Mouse (Mus musculus) spleen, adult 2 months (tissue): ENCODE data around the gene Kif22. TPM values are rescaled to one million over a fixed set of nuclear protein-coding genes. Genes with fewer than 3 reads are reported as not detected.

ENCODE experiments used
- DNase-seq, 2 experiments: peaks; one replicate each; pipeline versions ENCODE4 v3.0.0 to v3.0.0-alpha.2; 2012 to 2021; ENCODE audit warnings: low spot score in 2 of 2, low read depth in 1 of 2
- H3K27ac ChIP-seq: fragments of 200-500 bp; 2 replicates; pipeline ENCODE4 v1.5.1; 2012; ENCODE audit warnings: low read length, inconsistent platforms; ENCODE audit not compliant: insufficient read depth
- H3K27me3 ChIP-seq: fragments of 200-500 bp; 2 replicates; pipeline ENCODE4 v1.6.1; 2012; ENCODE audit warnings: mild to moderate bottlenecking, moderate library complexity, low read length, inconsistent platforms; ENCODE audit not compliant: control insufficient read depth, insufficient read depth
- H3K36me3 ChIP-seq: fragments of 200-500 bp; 2 replicates; pipeline ENCODE4 v1.6.1; 2012; ENCODE audit warnings: mild to moderate bottlenecking, low read length, inconsistent platforms; ENCODE audit not compliant: control insufficient read depth, insufficient read depth
- H3K4me1 ChIP-seq: fragments of 200-500 bp; 2 replicates; pipeline ENCODE4 v1.6.1; 2011; ENCODE audit warnings: inconsistent platforms; ENCODE audit not compliant: control insufficient read depth, insufficient read depth, insufficient read length
- H3K4me3 ChIP-seq: fragments of 200-500 bp; 2 replicates; pipeline ENCODE4 v1.5.1; 2011; ENCODE audit warnings: mild to moderate bottlenecking, inconsistent platforms; ENCODE audit not compliant: insufficient read depth, insufficient read length; ENCODE audit errors: extremely low read depth
- CTCF ChIP-seq: fragments of 200-500 bp; IDR thresholded peaks from 2 replicates; pipeline ENCODE4 v1.5.1; 2011; ENCODE audit warnings: mild to moderate bottlenecking, inconsistent platforms; ENCODE audit not compliant: insufficient read depth, insufficient read length, insufficient replicate concordance; ENCODE audit errors: extremely low read depth
- POLR2A ChIP-seq: fragments of 200-500 bp; IDR thresholded peaks from 2 replicates; pipeline ENCODE4 v1.6.1; 2011; ENCODE audit warnings: low read depth, low read length, inconsistent platforms
- WGBS: fragments of 180-500 bp; shearing (Covaris S2); methylation state at CpG from one replicate; pipeline ENCODE4 v1.1.7; 2018; 5-methylcytosine and 5-hydroxymethylcytosine counted together
- polyA plus RNA-seq: library from polyadenylated mRNA; depleted of rRNA; stranded (reverse); fragments of >200 nt; gene quantifications from 2 replicates; pipeline ENCODE4 v1.2.3, GENCODE M21; 2012

Kif22 gene
- polyA plus RNA-seq, 1 experiment = 6.3 TPM

GRCm38 (mm10) chr7:127020491-127020890 lies 21.8 kb downstream of the Kif22 start:
- no peaks in the 10 kb centered on the region for H3K27me3 ChIP-seq
- WGBS = 71% methylated on average over 5 of the region's 5 CpGs
- TF ChIP-seq POLR2A (no peak), CTCF (no peak)
- no peak for DNase-seq
- peaks cover 16% of the 10 kb centered on the region for H3K36me3 ChIP-seq
- peaks cover 37% of the 10 kb centered on the region for H3K4me1 ChIP-seq
- peak overlapping the region; percentile 26; the same call in 1 of the 2 replicates for H3K27ac ChIP-seq
- peak overlapping the region; percentile 43; the same call in 1 of the 2 replicates for H3K4me3 ChIP-seq

DNA sequence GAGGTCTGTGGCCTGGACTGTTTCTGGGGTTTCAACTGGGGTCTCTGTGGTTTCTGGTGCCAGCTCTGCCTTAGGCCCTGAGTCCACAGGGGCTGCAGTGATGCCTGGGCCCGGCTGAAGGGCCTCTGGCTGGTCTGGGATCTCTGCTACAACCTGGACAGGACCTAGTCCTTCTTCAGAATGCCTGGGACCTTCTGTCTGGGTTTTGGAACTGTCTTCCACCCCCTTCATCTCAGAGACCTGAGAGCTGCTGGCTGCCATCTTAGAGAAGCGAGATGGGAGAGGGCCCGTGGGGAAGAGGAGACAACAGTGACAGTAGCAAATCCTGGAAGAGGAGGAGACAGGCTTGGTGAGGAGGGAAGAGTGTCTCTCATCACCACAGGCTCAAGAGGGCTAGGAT lies 22.2 kb downstream of the Kif22 start:
- Histone ChIP-seq H3K36me3 (peaks cover 17% of the 10 kb centered on the region), H3K4me1 (peaks cover 37% of the 10 kb centered on the region), H3K27ac (no peak overlapping the region), H3K4me3 (no peak overlapping the region), H3K27me3 (no peaks in the 10 kb centered on the region)
- no peak for DNase-seq
- 84% methylated on average over 3 of the region's 3 CpGs for WGBS
- TF ChIP-seq POLR2A (no peak), CTCF (no peak)

GRCm38 (mm10) chr7:127019306-127019960 lies 22.8 kb downstream of the Kif22 start:
- 79% methylated on average over 14 of the region's 14 CpGs for WGBS
- TF ChIP-seq POLR2A (no peak), CTCF (no peak)
- peaks cover 17% of the 10 kb centered on the region for H3K36me3 ChIP-seq
- H3K27ac ChIP-seq = no peak overlapping the region
- peaks cover 34% of the 10 kb centered on the region for H3K4me1 ChIP-seq
- no peaks in the 10 kb centered on the region for H3K27me3 ChIP-seq
- no peak overlapping the region for H3K4me3 ChIP-seq
- no peak for DNase-seq

- no peak for DNase-seq
- WGBS = 93% methylated on average over 15 of the region's 15 CpGs
- peaks cover 14% of the 10 kb centered on the region for H3K36me3 ChIP-seq
- peaks cover 26% of the 10 kb centered on the region for H3K4me1 ChIP-seq
- H3K27ac ChIP-seq = no peak overlapping the region
- no peak for TF ChIP-seq CTCF
- TF ChIP-seq POLR2A = no peak
- H3K4me3 ChIP-seq = no peak overlapping the region
- H3K27me3 ChIP-seq = no peaks in the 10 kb centered on the region
Observed at GRCm38 (mm10) chr7:127018416-127019305, 23.6 kb downstream of the Kif22 start.

GRCm38 (mm10) chr7:127017950-127018345 lies 24.3 kb downstream of the Kif22 start:
- TF ChIP-seq POLR2A (no peak), CTCF (no peak)

DNA sequence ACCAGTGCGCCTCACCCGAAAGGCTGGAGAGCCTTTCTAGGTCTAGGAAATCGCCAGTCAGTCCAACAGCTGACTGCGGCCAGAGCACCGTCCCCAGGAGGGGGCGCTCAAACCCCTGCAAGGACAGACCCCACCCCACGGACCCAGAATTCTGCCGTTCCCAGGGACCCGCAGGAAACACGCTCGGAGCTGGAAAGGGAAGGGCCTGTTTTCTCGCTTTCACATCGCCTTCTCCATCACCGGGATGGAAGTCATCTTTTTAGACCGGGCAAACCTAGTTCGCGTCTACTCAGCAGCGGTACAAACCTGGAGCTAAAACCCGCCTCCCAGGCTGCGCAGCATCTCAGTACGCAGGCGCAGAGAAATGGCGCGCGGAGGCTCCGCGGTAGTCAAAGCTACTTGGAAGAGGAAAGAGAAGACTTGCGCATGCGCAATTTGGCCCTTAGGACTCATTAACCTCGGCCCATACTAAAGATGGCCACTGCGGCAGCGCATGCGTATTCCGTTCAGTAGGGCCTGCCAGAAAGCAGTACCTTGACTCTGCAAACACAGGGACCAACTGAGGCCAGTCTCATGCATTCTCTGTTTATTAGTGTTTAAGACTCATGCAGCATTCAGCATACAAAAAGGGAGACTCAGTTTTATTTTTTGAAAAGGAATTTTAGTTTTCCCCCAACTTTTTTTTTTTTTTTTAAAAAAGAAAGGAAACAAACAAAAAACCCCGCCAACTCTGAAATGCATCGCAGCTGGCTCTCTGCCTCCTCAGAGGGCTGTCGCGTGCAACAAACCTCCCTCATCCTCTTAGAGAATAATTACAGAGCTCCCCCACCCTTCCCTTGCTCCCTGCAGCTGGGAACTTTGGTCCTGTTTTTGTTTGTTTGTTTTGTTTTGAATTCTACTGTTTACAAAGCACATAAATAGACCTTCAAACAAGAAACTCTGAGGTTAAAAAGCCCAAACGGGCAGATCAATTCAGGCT lies 25.0 kb downstream of the Kif22 start, which contains the start of gene Pagr1a:
Gene Pagr1a (minus strand): TSS at position 382 of the 979 bp plus-strand sequence.
- TF ChIP-seq CTCF (peak; percentile 76), POLR2A (peak; percentile 50; the same call in 1 of the 2 replicates)
- Histone ChIP-seq H3K27me3 (no peaks in the 10 kb centered on the region), H3K36me3 (peaks cover 3% of the 10 kb centered on the region), H3K4me3 (peak within 1 kb of the TSS; percentile 76), H3K4me1 (peaks cover 22% of the 10 kb centered on the region), H3K27ac (peak within 1 kb of the TSS; percentile 93)
- 3% methylated on average over 39 of the region's 39 CpGs for WGBS
- peak; percentile 97 to 99 for DNase-seq

More at GRCm38 (mm10) chr7:127017950-127018345, 24.3 kb downstream of the Kif22 start:
- 82% methylated on average over 6 of the region's 6 CpGs for WGBS
- Histone ChIP-seq H3K4me1 (peaks cover 25% of the 10 kb centered on the region), H3K36me3 (peaks cover 7% of the 10 kb centered on the region), H3K27ac (0 out of 2 replicates have a peak overlapping the region, but pooled peaks have one; percentile 4), H3K4me3 (no peak overlapping the region), H3K27me3 (no peaks in the 10 kb centered on the region)
- DNase-seq = no peak
